Mouse (Mus musculus) stomach, embryonic 15.5 days (tissue): Measurements from ENCODE around the gene Tgm3. TPM values are rescaled to one million over a fixed set of nuclear protein-coding genes. Genes with fewer than 3 reads are reported as not detected.

Experiments used
- ATAC-seq: fragments of 200-750 bp; cut with Nextera tagmentation; 2 replicates; pipeline ENCODE4 v1.8.0; 2017; ENCODE audit warnings: low read depth, moderate number of reproducible peaks, moderate TSS enrichment; ENCODE audit not compliant: insufficient read depth, low FRiP score
- H3K27ac ChIP-seq: fragments of 300-500 bp; sonication (generic); 2 replicates; pipeline ENCODE4 v1.5.1; 2015; ENCODE audit warnings: mild to moderate bottlenecking, inconsistent platforms
- H3K27me3 ChIP-seq: fragments of 300-500 bp; sonication (generic); replicated peaks from 2 replicates; pipeline ENCODE4 v1.6.1; 2015; ENCODE audit warnings: inconsistent platforms
- H3K36me3 ChIP-seq: fragments of 300-500 bp; sonication (generic); 2 replicates; pipeline ENCODE4 v1.6.1; 2015; ENCODE audit warnings: inconsistent platforms
- H3K4me1 ChIP-seq: fragments of 300-500 bp; sonication (generic); 2 replicates; pipeline ENCODE4 v1.6.1; 2015; ENCODE audit warnings: inconsistent platforms
- H3K4me2 ChIP-seq: fragments of 300-500 bp; sonication (generic); 2 replicates; pipeline ENCODE4 v1.6.1; 2015; ENCODE audit warnings: mild to moderate bottlenecking, inconsistent platforms
- H3K4me3 ChIP-seq: fragments of 300-500 bp; sonication (generic); replicated peaks from 2 replicates; pipeline ENCODE4 v1.5.1; 2015; ENCODE audit warnings: inconsistent platforms
- H3K9ac ChIP-seq: fragments of 300-500 bp; sonication (generic); 2 replicates; pipeline ENCODE4 v1.6.1; 2015; ENCODE audit warnings: inconsistent platforms
- H3K9me3 ChIP-seq: fragments of 300-500 bp; sonication (generic); 2 replicates; pipeline ENCODE4 v1.6.1; 2016; ENCODE audit warnings: inconsistent platforms
- whole genome bisulfite sequencing: fragments of 180-500 bp; shearing (Covaris S2); methylation state at CpG from one replicate; pipeline ENCODE4 v1.1.7; 2015; 5-methylcytosine and 5-hydroxymethylcytosine counted together
- polyA plus RNA-seq: library from polyadenylated mRNA; unstranded; fragments of >200 nt; fragmentation: Nextera tagmentation; extraction: Ambion mirVana; gene quantifications from 2 replicates; pipeline ENCODE4 v1.2.1, GENCODE M21; 2015

Tgm3 gene
- polyA plus RNA-seq: 0.85 and 1.3 TPM in 2 replicates

DNA sequence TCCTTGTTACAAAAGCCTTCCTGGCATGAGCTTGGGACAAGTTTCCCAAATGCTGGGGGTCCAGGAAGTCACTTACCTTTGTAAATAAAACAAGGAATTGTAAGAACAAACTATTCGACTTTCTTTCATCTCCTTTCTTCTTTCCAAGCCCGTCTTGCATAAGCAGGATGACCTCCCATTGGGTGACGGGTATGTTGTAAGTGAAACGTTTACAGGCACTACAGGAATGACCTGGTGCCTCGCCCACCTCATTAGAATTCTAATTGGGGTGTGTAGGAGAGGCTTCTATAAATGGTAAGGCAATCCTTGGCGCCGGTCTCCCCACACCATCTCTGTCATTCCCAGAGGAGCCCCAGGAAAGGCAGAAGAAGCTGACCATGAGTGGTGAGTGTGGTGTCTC is at the start of gene Tgm3:
Gene Tgm3 (plus strand): TSS at position 324 of the 400 bp plus-strand sequence.
- no peak within 1 kb of the TSS for H3K9ac ChIP-seq
- H3K4me1 ChIP-seq: no peaks in the 10 kb centered on the region
- H3K36me3 ChIP-seq: no peaks in the 10 kb centered on the region
- no peak within 1 kb of the TSS for H3K4me3 ChIP-seq
- no peaks in the 10 kb centered on the region for H3K9me3 ChIP-seq
- 28% methylated on average over 7 of the region's 7 CpGs for WGBS
- ATAC-seq: no peak
- H3K27ac ChIP-seq: no peak within 1 kb of the TSS
- no peak within 1 kb of the TSS for H3K4me2 ChIP-seq
- no peaks in the 10 kb centered on the region for H3K27me3 ChIP-seq

DNA sequence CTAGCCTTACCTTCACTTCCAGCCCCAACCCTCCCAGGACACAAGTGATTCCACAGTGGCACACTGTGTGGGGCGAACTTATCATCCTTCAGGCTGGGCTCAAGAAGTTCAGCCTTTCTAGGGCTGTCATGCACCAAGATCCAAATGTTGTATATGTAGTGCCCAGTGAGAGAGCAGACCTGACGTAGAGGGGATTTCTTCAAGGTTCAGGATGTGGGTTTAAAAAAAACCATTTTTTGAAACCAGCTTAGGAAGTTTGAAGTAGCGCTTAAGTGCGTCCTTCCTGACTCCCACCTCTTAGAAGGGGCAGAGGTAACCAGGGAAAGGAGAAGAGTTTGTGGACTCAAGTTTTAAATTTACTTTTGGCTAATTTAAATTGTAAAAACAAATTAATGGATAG is 31.5 kb upstream of the Tgm3 start:
- Histone ChIP-seq H3K4me3 (no peak overlapping the region), H3K4me2 (no peak overlapping the region), H3K27ac (no peak overlapping the region), H3K27me3 (no peaks in the 10 kb centered on the region), H3K9me3 (no peaks in the 10 kb centered on the region), H3K4me1 (no peaks in the 10 kb centered on the region), H3K36me3 (no peaks in the 10 kb centered on the region), H3K9ac (no peak overlapping the region)
- no peak for ATAC-seq
- 79% methylated on average over 4 of the region's 4 CpGs for WGBS

DNA sequence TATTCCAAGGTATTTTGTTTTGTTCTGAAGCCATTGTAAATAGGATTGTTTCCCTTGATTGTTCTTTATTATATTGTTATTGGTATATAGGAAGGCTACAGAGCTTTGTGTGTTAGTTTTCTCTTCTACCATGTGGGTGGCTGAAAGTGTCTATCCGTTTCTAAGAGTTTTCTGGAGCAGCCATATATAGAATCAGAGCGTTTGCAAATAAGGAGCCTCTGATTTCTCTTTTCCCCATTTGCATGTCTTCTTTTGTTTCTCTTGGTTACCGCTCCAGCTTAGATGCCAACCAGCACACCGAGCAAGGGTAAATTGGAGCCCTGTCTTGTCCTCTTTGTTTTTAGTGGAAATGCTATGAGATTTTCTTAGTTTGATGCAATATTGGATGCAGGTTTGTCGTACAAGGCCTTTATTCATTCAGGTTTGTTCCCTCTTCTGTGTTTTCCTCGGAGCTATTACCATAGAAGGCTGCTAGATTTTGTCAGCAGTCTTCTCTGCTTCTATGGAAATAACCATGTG is 24.6 kb upstream of the Tgm3 start:
- Histone ChIP-seq H3K27ac (no peak overlapping the region), H3K4me1 (no peaks in the 10 kb centered on the region), H3K9me3 (no peaks in the 10 kb centered on the region), H3K9ac (no peak overlapping the region), H3K27me3 (no peaks in the 10 kb centered on the region), H3K36me3 (no peaks in the 10 kb centered on the region), H3K4me3 (no peak overlapping the region), H3K4me2 (no peak overlapping the region)
- WGBS: 83% methylated on average over 6 of the region's 6 CpGs
- ATAC-seq: no peak

DNA sequence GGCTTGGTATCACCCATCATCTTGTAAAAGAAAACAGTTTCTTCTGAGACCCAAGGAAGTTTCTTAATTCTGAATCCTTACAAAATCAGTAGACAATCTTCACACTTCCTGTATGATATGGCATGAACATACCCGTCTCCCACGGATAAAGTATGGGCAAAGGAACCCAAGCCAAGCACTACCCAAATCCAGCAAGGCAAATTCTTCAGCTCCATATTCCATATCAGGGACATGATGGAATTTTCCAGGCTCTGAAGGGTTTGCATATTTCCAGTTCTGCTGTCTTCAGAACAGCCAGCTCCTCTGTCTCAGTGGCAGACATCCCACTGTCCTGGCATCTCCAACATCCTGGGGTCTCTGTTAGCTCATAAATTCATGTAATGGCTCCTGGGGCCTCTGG is 22.5 kb upstream of the Tgm3 start:
- ATAC-seq: no peak
- Histone ChIP-seq H3K27ac (no peak overlapping the region), H3K27me3 (no peaks in the 10 kb centered on the region), H3K9ac (no peak overlapping the region), H3K9me3 (no peaks in the 10 kb centered on the region), H3K36me3 (no peaks in the 10 kb centered on the region), H3K4me3 (no peak overlapping the region), H3K4me2 (no peak overlapping the region), H3K4me1 (no peaks in the 10 kb centered on the region)
- 83% methylated on average over 2 of the region's 2 CpGs for WGBS

DNA sequence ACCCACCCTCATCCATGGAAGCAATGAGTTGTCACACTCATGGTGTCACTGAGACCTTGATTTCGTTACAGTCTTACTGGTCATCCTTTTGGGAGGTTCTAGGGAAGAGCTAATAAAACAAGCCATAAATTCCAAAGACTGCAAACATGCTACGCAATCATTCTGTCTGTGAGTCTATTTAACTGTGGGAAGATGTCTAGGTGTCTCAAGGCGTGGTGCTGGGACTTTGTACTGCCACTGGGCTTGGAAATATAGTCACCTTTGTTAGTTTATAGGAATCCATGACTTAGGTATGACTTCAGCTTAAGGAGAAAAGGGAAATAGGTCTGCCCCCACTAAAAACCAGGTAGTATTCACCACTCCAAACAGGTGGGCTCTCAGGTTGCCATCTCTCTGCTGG is 17.7 kb upstream of the Tgm3 start:
- ATAC-seq: no peak
- no peaks in the 10 kb centered on the region for H3K27me3 ChIP-seq
- no peak overlapping the region for H3K27ac ChIP-seq
- WGBS: 74% methylated on average over 3 of the region's 3 CpGs
- no peaks in the 10 kb centered on the region for H3K9me3 ChIP-seq
- no peak overlapping the region for H3K9ac ChIP-seq
- H3K4me2 ChIP-seq: no peak overlapping the region
- no peaks in the 10 kb centered on the region for H3K4me1 ChIP-seq
- H3K4me3 ChIP-seq: no peak overlapping the region
- H3K36me3 ChIP-seq: no peaks in the 10 kb centered on the region

GRCm38 (mm10) chr2:129998476-129998875 is 13.7 kb upstream of the Tgm3 start:
- H3K36me3 ChIP-seq: no peaks in the 10 kb centered on the region
- no peaks in the 10 kb centered on the region for H3K4me1 ChIP-seq
- no peaks in the 10 kb centered on the region for H3K27me3 ChIP-seq
- no peak overlapping the region for H3K4me2 ChIP-seq
- no peak overlapping the region for H3K27ac ChIP-seq
- H3K9ac ChIP-seq: no peak overlapping the region
- WGBS: 59% methylated on average over 7 of the region's 7 CpGs
- no peaks in the 10 kb centered on the region for H3K9me3 ChIP-seq
- no peak for ATAC-seq
- H3K4me3 ChIP-seq: no peak overlapping the region

DNA sequence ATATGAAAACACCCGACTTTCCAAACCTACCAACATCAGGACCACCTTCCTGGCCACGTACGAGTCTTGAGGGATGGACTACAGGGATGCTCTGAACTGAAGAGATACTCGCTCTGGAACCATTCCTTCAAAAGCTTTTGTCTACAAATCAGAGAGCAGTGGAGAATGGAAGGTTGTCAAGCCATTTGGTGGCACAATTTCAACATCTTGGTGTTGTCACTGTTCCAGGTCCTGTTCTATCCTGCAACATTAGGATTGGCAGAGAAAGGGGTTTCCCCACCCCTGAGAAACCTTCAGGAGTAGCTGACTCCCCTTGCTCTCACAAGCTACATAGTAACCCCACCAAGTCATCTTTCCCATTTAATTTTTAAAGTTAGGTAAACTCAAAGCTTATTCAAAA is 12.9 kb upstream of the Tgm3 start:
- Histone ChIP-seq H3K27me3 (no peaks in the 10 kb centered on the region), H3K4me3 (no peak overlapping the region), H3K9me3 (no peaks in the 10 kb centered on the region), H3K4me1 (no peaks in the 10 kb centered on the region), H3K9ac (no peak overlapping the region), H3K4me2 (no peak overlapping the region), H3K27ac (no peak overlapping the region), H3K36me3 (no peaks in the 10 kb centered on the region)
- 83% methylated on average over 4 of the region's 4 CpGs for WGBS
- no peak for ATAC-seq

DNA sequence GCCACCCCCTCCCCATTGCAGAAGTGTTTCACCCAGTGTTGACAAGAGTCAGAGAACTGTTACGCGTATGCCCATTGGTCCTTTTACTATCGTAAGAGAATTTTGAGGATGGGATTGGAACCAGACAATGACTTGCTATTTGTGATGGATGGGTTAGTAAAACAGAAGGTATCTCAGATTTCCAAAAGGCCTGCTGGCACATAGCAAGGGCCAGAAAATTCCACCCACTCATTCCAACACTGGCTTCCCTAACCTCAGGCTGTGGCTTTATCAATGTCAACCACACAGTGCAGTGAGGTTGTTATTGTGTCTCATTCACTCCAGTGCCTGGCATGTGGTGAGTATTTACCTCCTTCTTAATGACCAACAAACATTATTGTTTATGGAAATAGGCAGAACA is 11.5 kb upstream of the Tgm3 start:
- no peaks in the 10 kb centered on the region for H3K36me3 ChIP-seq
- ATAC-seq: no peak
- H3K9ac ChIP-seq: no peak overlapping the region
- no peaks in the 10 kb centered on the region for H3K9me3 ChIP-seq
- H3K27me3 ChIP-seq: no peaks in the 10 kb centered on the region
- no peak overlapping the region for H3K4me3 ChIP-seq
- no peak overlapping the region for H3K27ac ChIP-seq
- no peaks in the 10 kb centered on the region for H3K4me1 ChIP-seq
- no peak overlapping the region for H3K4me2 ChIP-seq
- WGBS: 86% methylated on average over 3 of the region's 3 CpGs

GRCm38 (mm10) chr2:130004046-130004445 is 8.1 kb upstream of the Tgm3 start:
- Histone ChIP-seq H3K4me1 (no peaks in the 10 kb centered on the region), H3K4me3 (no peak overlapping the region), H3K9me3 (no peaks in the 10 kb centered on the region), H3K9ac (no peak overlapping the region), H3K27ac (no peak overlapping the region), H3K36me3 (no peaks in the 10 kb centered on the region), H3K4me2 (no peak overlapping the region), H3K27me3 (no peaks in the 10 kb centered on the region)
- ATAC-seq: no peak
- 47% methylated on average over 4 of the region's 4 CpGs for WGBS

- Histone ChIP-seq H3K4me2 (no peak overlapping the region), H3K9me3 (no peaks in the 10 kb centered on the region), H3K4me1 (no peaks in the 10 kb centered on the region), H3K27me3 (no peaks in the 10 kb centered on the region), H3K36me3 (no peaks in the 10 kb centered on the region), H3K9ac (no peak overlapping the region), H3K4me3 (no peak overlapping the region), H3K27ac (no peak overlapping the region)
- 66% methylated on average over 2 of the region's 2 CpGs for WGBS
- no peak for ATAC-seq
Observed at GRCm38 (mm10) chr2:130009371-130009770, 2.8 kb upstream of the Tgm3 start.

DNA sequence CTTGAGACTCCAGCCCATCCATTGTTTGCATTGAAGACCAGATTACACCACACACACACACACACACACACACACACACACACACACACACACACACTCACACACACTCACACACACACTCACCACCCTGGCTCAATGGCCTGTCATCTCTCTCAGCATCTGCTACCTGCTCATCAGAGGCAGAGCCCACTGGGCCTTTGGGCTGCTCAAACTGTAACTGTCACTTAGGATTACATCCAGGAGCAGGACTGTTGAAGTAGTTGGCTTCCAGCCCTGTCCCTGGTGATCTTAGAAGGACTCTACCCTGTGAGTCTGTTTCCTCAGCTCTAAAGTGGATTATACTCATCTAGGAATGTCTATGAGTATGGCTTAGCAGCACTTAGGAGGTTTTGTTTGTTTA is 1.5 kb downstream of the Tgm3 start:
- Histone ChIP-seq H3K9ac (no peak overlapping the region), H3K4me2 (no peak overlapping the region), H3K4me1 (no peaks in the 10 kb centered on the region), H3K36me3 (no peaks in the 10 kb centered on the region), H3K27ac (no peak overlapping the region), H3K4me3 (no peak overlapping the region), H3K9me3 (no peaks in the 10 kb centered on the region), H3K27me3 (no peaks in the 10 kb centered on the region)
- no peak for ATAC-seq

- 80% methylated on average over 2 of the region's 2 CpGs for WGBS
- Histone ChIP-seq H3K9ac (no peak overlapping the region), H3K27me3 (no peaks in the 10 kb centered on the region), H3K27ac (no peak overlapping the region), H3K9me3 (no peaks in the 10 kb centered on the region), H3K36me3 (no peaks in the 10 kb centered on the region), H3K4me2 (no peak overlapping the region), H3K4me1 (no peaks in the 10 kb centered on the region), H3K4me3 (no peak overlapping the region)
- ATAC-seq: no peak
Observed at GRCm38 (mm10) chr2:130015196-130015595, 3.0 kb downstream of the Tgm3 start.

DNA sequence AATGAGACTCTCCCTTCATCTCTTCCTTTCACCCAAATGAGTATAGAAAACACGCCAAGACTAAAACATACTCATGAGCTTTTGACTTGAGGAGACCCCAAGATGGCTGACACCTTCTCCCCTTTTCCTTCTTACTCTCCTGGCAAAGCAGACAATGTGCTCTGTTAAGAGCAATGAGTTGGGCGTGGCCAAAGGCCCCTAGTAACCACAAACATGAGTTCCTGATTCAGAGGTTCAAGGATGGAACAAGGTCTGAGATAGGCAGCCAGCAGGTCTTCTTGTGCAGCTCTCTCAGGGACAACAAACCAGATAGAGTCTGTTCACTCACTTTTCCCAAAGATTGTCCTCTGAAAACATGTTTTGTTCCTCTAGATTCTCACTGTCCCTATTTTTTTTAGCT is 5.9 kb downstream of the Tgm3 start:
- H3K4me1 ChIP-seq: no peaks in the 10 kb centered on the region
- no peaks in the 10 kb centered on the region for H3K9me3 ChIP-seq
- H3K9ac ChIP-seq: no peak overlapping the region
- 72% methylated on average over 2 of the region's 2 CpGs for WGBS
- H3K4me2 ChIP-seq: no peak overlapping the region
- H3K27ac ChIP-seq: no peak overlapping the region
- H3K27me3 ChIP-seq: no peaks in the 10 kb centered on the region
- no peak overlapping the region for H3K4me3 ChIP-seq
- no peaks in the 10 kb centered on the region for H3K36me3 ChIP-seq
- ATAC-seq: no peak
